27 mouse cellular contexts compared by ENCODE assay signal in the genomic region with DNA sequence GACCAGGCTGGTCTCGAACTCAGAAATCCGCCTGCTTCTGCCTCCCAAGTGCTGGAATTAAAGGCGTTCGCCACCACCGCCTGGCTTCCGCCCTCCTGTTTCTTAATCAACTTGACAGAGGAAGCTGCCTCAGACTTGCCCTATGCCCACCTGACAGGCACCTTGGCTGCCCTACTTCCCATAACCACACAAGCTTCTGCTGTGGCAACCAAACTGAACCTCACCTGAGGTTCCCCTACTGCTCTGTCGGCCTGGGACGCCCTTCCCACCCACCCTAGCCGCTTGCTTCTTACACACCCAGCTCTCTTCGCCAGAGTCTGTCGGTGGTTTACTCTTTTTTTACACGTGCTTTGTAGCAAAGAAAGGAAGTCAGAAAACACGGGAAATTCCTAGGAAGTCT.
DNase-seq lines count a peak whose midpoint lies in the region; ATAC-seq and TF ChIP-seq lines count a peak whose summit lies in the region.
"Had no signal": no experiment of that assay in that cellular context is flagged by ENCODE, and none has a peak within 500 bp of the region (broad histone marks: within the 10 kb centered on the region; RNA-seq: fewer than 3 reads in every experiment).

No protein-coding gene starts in this region.

- ATAC-seq in midbrain, embryonic 15.5 days (replicated peaks): no peak
- no peak for ATAC-seq in forebrain, embryonic 16.5 days
- ATAC-seq: forebrain, postnatal 0 days; hindbrain, embryonic 16.5 days had no signal

- no peak overlapping the region for H3K4me2 ChIP-seq in midbrain, embryonic 15.5 days
- H3K4me2 ChIP-seq in forebrain, embryonic 16.5 days (ENCODE audit: low read length): no peak overlapping the region
- H3K4me2 ChIP-seq: embryonic facial prominence, embryonic 13.5 days; forebrain, embryonic 13.5 days; heart, embryonic 11.5 days; hindbrain, embryonic 13.5 days; intestine, embryonic 15.5 days; kidney, embryonic 15.5 days had no signal

- 0 out of 2 replicates have a peak overlapping the region, but pooled peaks have one; percentile 17 for H3K27ac ChIP-seq in midbrain, embryonic 10.5 days (replicated peaks)
- no peak overlapping the region for H3K27ac ChIP-seq in midbrain, embryonic 15.5 days
- no peak overlapping the region for H3K27ac ChIP-seq in ES-E14 (ENCODE audit: insufficient read depth, low read depth, low read length, poor library complexity, severe bottlenecking)
- no peak overlapping the region for H3K27ac ChIP-seq in gastrocnemius, adult 2 months
- H3K27ac ChIP-seq in forebrain, embryonic 16.5 days (ENCODE audit: low read length): no peak overlapping the region
- H3K27ac ChIP-seq: embryonic facial prominence, embryonic 10.5 days; embryonic facial prominence, embryonic 13.5 days; forebrain, embryonic 13.5 days; hindbrain, embryonic 10.5 days; hindbrain, embryonic 13.5 days; intestine, embryonic 15.5 days; kidney, embryonic 15.5 days had no signal

- H3K36me3 ChIP-seq in midbrain, embryonic 10.5 days: no peaks in the 10 kb centered on the region
- H3K36me3 ChIP-seq in midbrain, embryonic 15.5 days (replicated peaks): no peaks in the 10 kb centered on the region
- H3K36me3 ChIP-seq in E14TG2a.4 (ENCODE audit: insufficient read depth, low read length): no peaks in the 10 kb centered on the region
- no peaks in the 10 kb centered on the region for H3K36me3 ChIP-seq in ES-E14 (ENCODE audit: control insufficient read depth, insufficient read depth, low read length, poor library complexity, severe bottlenecking)
- no peaks in the 10 kb centered on the region for H3K36me3 ChIP-seq in forebrain, embryonic 16.5 days (ENCODE audit: control insufficient read depth, insufficient read depth)
- H3K36me3 ChIP-seq: embryonic facial prominence, embryonic 10.5 days; embryonic facial prominence, embryonic 13.5 days; G1E; hindbrain, embryonic 10.5 days; hindbrain, embryonic 13.5 days; intestine, embryonic 15.5 days; kidney, embryonic 15.5 days had no signal

- no peaks in the 10 kb centered on the region for H3K27me3 ChIP-seq in midbrain, embryonic 10.5 days (ENCODE audit: low read depth, poor library complexity, severe bottlenecking)
- H3K27me3 ChIP-seq in midbrain, embryonic 15.5 days (replicated peaks): no peaks in the 10 kb centered on the region
- H3K27me3 ChIP-seq in E14TG2a.4 (ENCODE audit: insufficient read depth, low read length): peaks cover 8% of the 10 kb centered on the region; the same call in 1 of the 2 replicates
- no peaks in the 10 kb centered on the region for H3K27me3 ChIP-seq in forebrain, embryonic 16.5 days (replicated peaks; ENCODE audit: control insufficient read depth, insufficient read depth, low read length)
- H3K27me3 ChIP-seq: embryonic facial prominence, embryonic 13.5 days; forebrain, embryonic 13.5 days; intestine, embryonic 15.5 days; kidney, embryonic 15.5 days had no signal

- H3K4me3 ChIP-seq in midbrain, embryonic 10.5 days: no peak overlapping the region
- no peak overlapping the region for H3K4me3 ChIP-seq in midbrain, embryonic 15.5 days
- H3K4me3 ChIP-seq in E14TG2a.4 (replicated peaks; ENCODE audit: low read length): 0 out of 2 replicates have a peak overlapping the region, but pooled peaks have one; percentile 26
- peak overlapping the region; percentile 29 to 31; a peak in 2 of 4 replicates for H3K4me3 ChIP-seq in ES-E14 (ENCODE audit: insufficient read depth in 1 of 2, low read depth in 1 of 2, low read length in 2 of 2, poor library complexity in 1 of 2, severe bottlenecking in 1 of 2)
- H3K4me3 ChIP-seq in gastrocnemius, adult 2 months: no peak overlapping the region
- no peak overlapping the region for H3K4me3 ChIP-seq in forebrain, embryonic 16.5 days (replicated peaks; ENCODE audit: low read length)
- H3K4me3 ChIP-seq: embryonic facial prominence, embryonic 10.5 days; embryonic facial prominence, embryonic 13.5 days; erythroblast, embryonic 14.5 days; forebrain, embryonic 13.5 days; hindbrain, embryonic 10.5 days; hindbrain, embryonic 13.5 days; intestine, embryonic 15.5 days; kidney, embryonic 15.5 days had no signal

- peaks cover 16% of the 10 kb centered on the region for H3K4me1 ChIP-seq in midbrain, embryonic 10.5 days
- peaks cover 13% of the 10 kb centered on the region for H3K4me1 ChIP-seq in midbrain, embryonic 15.5 days
- peaks cover 10% of the 10 kb centered on the region; the same call in 1 of the 2 replicates for H3K4me1 ChIP-seq in E14TG2a.4 (replicated peaks; ENCODE audit: low read depth, low read length)
- H3K4me1 ChIP-seq in ES-E14 (ENCODE audit: control insufficient read depth in 2 of 2, insufficient read depth in 2 of 2, low read length in 2 of 2, poor library complexity in 1 of 2): no peaks in the 10 kb centered on the region
- H3K4me1 ChIP-seq in forebrain, embryonic 16.5 days (replicated peaks; ENCODE audit: control insufficient read depth, insufficient read depth, low read length): peaks cover 14% of the 10 kb centered on the region
- H3K4me1 ChIP-seq: intestine, embryonic 15.5 days had no signal

- whole genome bisulfite sequencing in midbrain, embryonic 10.5 days: 83% methylated on average over 13 of the region's 13 CpGs
- 87% methylated on average over 13 of the region's 13 CpGs for WGBS in midbrain, embryonic 15.5 days
- WGBS in forebrain, embryonic 16.5 days: 86% methylated on average over 13 of the region's 13 CpGs

- no peak for TF ChIP-seq CTCF in E14TG2a.4 (conservative IDR thresholded peaks at IDR 0.05; ENCODE audit: low read length)
- no peak for TF ChIP-seq CTCF in gastrocnemius, adult 2 months (IDR thresholded peaks at IDR 0.05)

- in situ Hi-C loops in ES-E14 (cut with MboI; ENCODE audit: low sequenced_read_pairs in 2 of 2, unreplicated experiment in 2 of 2): no loop called here

- DNase-seq in midbrain, embryonic 10.5 days (ENCODE audit: low spot score): no peak
- DNase-seq in ES-E14 (ENCODE audit: low read depth, low spot score): no peak
- no peak for DNase-seq in gastrocnemius, adult 2 months
- DNase-seq in B cell, adult 2 months: no peak
- DNase-seq: adrenal gland, adult 8-10 months; cerebellum, adult 11-12 months; cerebellum, adult 8-10 months; cerebellum, postnatal 36 days; forebrain, postnatal 0 days; gastrocnemius, postnatal 14 days; heart, adult 18-20 months; heart, postnatal 36 days; kidney, adult 11 months had no signal

- no peaks in the 10 kb centered on the region for H3K9me3 ChIP-seq in midbrain, embryonic 10.5 days (replicated peaks)
- no peaks in the 10 kb centered on the region for H3K9me3 ChIP-seq in midbrain, embryonic 15.5 days
- H3K9me3 ChIP-seq in E14TG2a.4 (ENCODE audit: low read length) (no peaks in the 10 kb centered on the region), ES-E14 (ENCODE audit: control insufficient read depth, insufficient read depth, low read depth, low read length) (no peaks in the 10 kb centered on the region)
- H3K9me3 ChIP-seq in forebrain, embryonic 16.5 days (ENCODE audit: control insufficient read depth, low read length): no peaks in the 10 kb centered on the region
- H3K9me3 ChIP-seq: embryonic facial prominence, embryonic 10.5 days; embryonic facial prominence, embryonic 13.5 days; forebrain, embryonic 13.5 days; G1E; hindbrain, embryonic 10.5 days; hindbrain, embryonic 13.5 days; intestine, embryonic 15.5 days; kidney, embryonic 15.5 days had no signal

- intact Hi-C loops in gastrocnemius, adult 2 months (cut with DNase I): loop anchor here (5.0 kb wide), 1 partner anchor 40 kb away; no protein-coding TSS in a partner anchor

- H3K9ac ChIP-seq in midbrain, embryonic 15.5 days: no peak overlapping the region
- H3K9ac ChIP-seq in ES-E14 (ENCODE audit: insufficient read depth, low read depth, low read length, poor library complexity, severe bottlenecking): no peak overlapping the region
- H3K9ac ChIP-seq in forebrain, embryonic 16.5 days (replicated peaks; ENCODE audit: low read depth, low read length): no peak overlapping the region
- H3K9ac ChIP-seq: embryonic facial prominence, embryonic 13.5 days; forebrain, embryonic 13.5 days; forebrain, postnatal 0 days; hindbrain, embryonic 13.5 days; intestine, embryonic 15.5 days; kidney, embryonic 15.5 days had no signal

TF ChIP-seq in ES-E14, 5 proteins besides CTCF, POLR2A, EP300 and RAD21:
- no peak for TF ChIP-seq ZNF384 (IDR thresholded peaks at IDR 0.05; ENCODE audit: low read depth, low read length)
- no peak for TF ChIP-seq MAFK (IDR thresholded peaks at IDR 0.05; ENCODE audit: insufficient read depth, low read depth, low read length)
- no peak for TF ChIP-seq CHD2 (IDR thresholded peaks at IDR 0.05; ENCODE audit: low read depth, low read length)
- TF ChIP-seq ZC3H11A (IDR thresholded peaks at IDR 0.05; ENCODE audit: borderline replicate concordance, low read depth, low read length): no peak
- TF ChIP-seq HCFC1 (IDR thresholded peaks at IDR 0.05; ENCODE audit: borderline replicate concordance, insufficient read depth, low read length): no peak
TF ChIP-seq in ES-E14: peak in this region for 0.

Comparison
In these comparisons a context has a peak if more than half of its experiments do, and no peak if none do; other contexts are left out.
1. H3K4me3 ChIP-seq: peak in E14TG2a.4 (single experiment) and ES-E14 (2 of 2); none in midbrain, embryonic 10.5 days (single experiment), midbrain, embryonic 15.5 days (single experiment), gastrocnemius, adult 2 months (single experiment) and forebrain, embryonic 16.5 days (single experiment).